Mouse (Mus musculus) adrenal gland, postnatal 4 days (tissue): Measurements from ENCODE around the gene Ptprt. TPM values are rescaled to one million over a fixed set of nuclear protein-coding genes. Genes with fewer than 3 reads are reported as not detected.
"Not testable (repeated sequence)": the region's sequence is repeated elsewhere in the genome, so short reads cannot be mapped to it uniquely, and the experiment has no call there.

Source experiments
- DNase-seq, 2 experiments: peaks; one replicate each; pipeline ENCODE4 v3.0.0; 2021 to 2022; ENCODE audit warnings: low spot score in 2 of 2, mixed read lengths in 2 of 2
- total RNA-seq, 2 experiments: library from RNA; stranded (reverse); gene quantifications; 2 replicates each; pipeline ENCODE4 v1.2.3; 2021

The Ptprt gene
- total RNA-seq, 2 experiments from 2014 or later, result 1.8 to 3.2 TPM

GRCm38 (mm10) chr2:161552011-161552410 is 1108.9 kb downstream of the Ptprt start:
- DNase-seq, result no peak

GRCm38 (mm10) chr2:161549577-161549976 is 1111.4 kb downstream of the Ptprt start:
- DNase-seq, result no peak

GRCm38 (mm10) chr2:161547318-161547717 is 1113.6 kb downstream of the Ptprt start:
- DNase-seq, result no peak

- DNase-seq, result no peak
Observed at GRCm38 (mm10) chr2:161545406-161545805, 1115.5 kb downstream of the Ptprt start.

- DNase-seq, result no peak
Observed at GRCm38 (mm10) chr2:161534151-161534550, 1126.8 kb downstream of the Ptprt start.

- no peak for DNase-seq
Observed at GRCm38 (mm10) chr2:161527192-161527591, 1133.8 kb downstream of the Ptprt start.

GRCm38 (mm10) chr2:161519671-161520070 is 1141.3 kb downstream of the Ptprt start:
- DNase-seq, result no peak

GRCm38 (mm10) chr2:161516921-161517320 is 1144.0 kb downstream of the Ptprt start:
- no peak for DNase-seq

GRCm38 (mm10) chr2:161513256-161513655 is 1147.7 kb downstream of the Ptprt start:
- DNase-seq, result no peak

- DNase-seq, result not testable (repeated sequence)
Observed at GRCm38 (mm10) chr2:161511880-161512570, 1148.9 kb downstream of the Ptprt start.

GRCm38 (mm10) chr2:161511101-161511759 is 1149.7 kb downstream of the Ptprt start:
- DNase-seq, result no peak

- DNase-seq, result no peak
Observed at GRCm38 (mm10) chr2:161499097-161499899, 1161.6 kb downstream of the Ptprt start.

- no peak for DNase-seq
Observed at GRCm38 (mm10) chr2:161498449-161499096, 1162.4 kb downstream of the Ptprt start.

GRCm38 (mm10) chr2:161481741-161482140 is 1179.2 kb downstream of the Ptprt start:
- no peak for DNase-seq

- no peak for DNase-seq
Observed at GRCm38 (mm10) chr2:161480445-161480844, 1180.5 kb downstream of the Ptprt start.
